Mouse (Mus musculus) gastrocnemius, adult 8-10 months (tissue): ENCODE measurements around the gene Gm11549. TPM values are rescaled to one million over a fixed set of nuclear protein-coding genes. Genes with fewer than 3 reads are reported as not detected.

Experiments
- DNase-seq, 2 experiments: peaks; one replicate each; pipeline ENCODE4 v3.0.0; 2022; ENCODE audit warnings: low spot score in 2 of 2
- microRNA-seq: library from miRNA; unstranded; fragments of <30 nt; microRNA quantifications from one replicate; pipeline ENCODE4 v1.2.0, GENCODE M21; 2022
- total RNA-seq, 4 experiments: library from RNA; stranded (reverse); gene quantifications; 2 replicates each; pipeline ENCODE4 v1.2.4; 2022

Gene Gm11549
- total RNA-seq, 4 experiments from 2014 or later = not detected

GRCm38 (mm10) chr3:36481776-36482193 is 39.8 kb downstream of the Gm11549 start:
- peak; percentile 22 to 65 for DNase-seq

- DNase-seq = no peak
These were observed 41.1 kb downstream of the Gm11549 start for GRCm38 (mm10) chr3:36480486-36480885.

- no peak for DNase-seq
These were observed 42.8 kb downstream of the Gm11549 start for GRCm38 (mm10) chr3:36478776-36479175.

- no peak for DNase-seq
These were observed 45.1 kb downstream of the Gm11549 start for GRCm38 (mm10) chr3:36476261-36477155.

GRCm38 (mm10) chr3:36475532-36476087 is 46.0 kb downstream of the Gm11549 start, which contains the start of the genes Anxa5 and 1810062G17Rik:
TSS of gene Anxa5 (minus strand) at chr3:36475894.
TSS of gene 1810062G17Rik (plus strand) at chr3:36475937.
- DNase-seq = peak; percentile 99

- DNase-seq = peak; percentile 27 to 36
These were observed 46.6 kb downstream of the Gm11549 start for GRCm38 (mm10) chr3:36474938-36475483.

GRCm38 (mm10) chr3:36474421-36474820 is 47.2 kb downstream of the Gm11549 start:
- DNase-seq = no peak

- no peak for DNase-seq
These were observed 48.4 kb downstream of the Gm11549 start for GRCm38 (mm10) chr3:36473222-36473621.

- DNase-seq = no peak
These were observed 49.8 kb downstream of the Gm11549 start for GRCm38 (mm10) chr3:36471856-36472255.

GRCm38 (mm10) chr3:36468871-36469270 is 52.7 kb downstream of the Gm11549 start:
- peak in 1 of 2 experiments; percentile 12 for DNase-seq

GRCm38 (mm10) chr3:36467632-36468031 is 54.0 kb downstream of the Gm11549 start:
- DNase-seq = no peak

GRCm38 (mm10) chr3:36465538-36465937 is 56.1 kb downstream of the Gm11549 start:
- no peak for DNase-seq

Small RNA genes lying within 50 kb of the gene (microRNA-seq; reads per million reads assigned to microRNA genes)
- gene Mir7009 = not detected

Other genes starting within 250 kb of the Gm11549 start
- gene Anxa5, start 45.9 kb downstream of the Gm11549 start, total RNA-seq = 10 to 100 TPM; 14.4 to 39.8 (median 28.6) TPM
- not detected for gene 1810062G17Rik, start 45.9 kb downstream of the Gm11549 start, total RNA-seq
- gene Exosc9, start 30.8 kb upstream of the Gm11549 start, total RNA-seq = 10 to 100 TPM; 15.0 to 16.7 (median 15.4) TPM
- under 1 TPM in 1 of 4 experiments, not detected in 3; 0.16 TPM for gene Ccna2, start 50.3 kb upstream of the Gm11549 start, total RNA-seq
- 1 to 10 TPM; 7.3 to 8.4 (median 8.2) TPM for gene Bbs7, start 91.7 kb upstream of the Gm11549 start, total RNA-seq
- gene Trpc3, start 168.4 kb upstream of the Gm11549 start, total RNA-seq = 1 to 10 TPM; 1.0 to 2.4 (median 2.0) TPM